Mouse (Mus musculus) brain, adult 2 months (tissue): ENCODE measurements around the gene Dnaic1.

ENCODE experiments used
- DNase-seq: peaks from one replicate; pipeline ENCODE4 v3.0.0; 2011; ENCODE audit warnings: low read depth, low spot score

Gene Dnaic1

DNA sequence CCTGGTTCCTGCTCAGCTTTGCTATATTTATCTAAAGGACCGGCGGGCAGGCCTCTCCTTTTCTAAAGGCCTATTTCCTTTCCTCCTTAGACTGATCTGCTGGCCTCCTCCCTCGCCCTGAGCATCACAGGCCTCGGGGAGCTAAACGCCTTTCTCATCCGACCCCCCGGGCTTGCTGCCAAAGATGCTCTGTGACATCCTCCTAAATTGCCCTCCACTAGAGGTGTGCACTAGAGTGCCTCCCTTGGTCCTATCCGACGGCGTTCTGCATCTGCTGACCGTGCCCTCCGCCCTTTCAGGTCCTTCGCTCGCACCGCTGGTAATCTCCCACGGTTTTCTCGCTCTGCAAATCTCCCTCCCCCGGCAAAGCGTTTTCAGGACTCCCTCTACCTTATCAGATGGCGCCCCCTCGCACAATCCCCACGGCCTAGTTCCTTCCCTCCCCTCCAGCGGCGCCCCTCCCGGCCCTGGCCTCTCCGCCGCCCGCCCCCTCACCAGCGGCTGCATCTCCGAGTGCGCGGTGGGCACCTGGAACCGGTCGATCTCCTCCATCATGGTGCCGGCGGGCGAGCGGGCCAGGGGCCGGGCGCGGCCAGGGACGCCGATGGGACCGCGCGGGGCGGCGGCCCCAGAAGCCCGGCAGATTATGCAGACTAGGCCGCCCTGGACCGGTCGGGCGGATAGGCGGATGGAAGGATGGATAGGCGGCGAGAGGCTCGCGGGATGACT is 729 bp upstream of the Dnaic1 start:
- peak; percentile 65 for DNase-seq

DNA sequence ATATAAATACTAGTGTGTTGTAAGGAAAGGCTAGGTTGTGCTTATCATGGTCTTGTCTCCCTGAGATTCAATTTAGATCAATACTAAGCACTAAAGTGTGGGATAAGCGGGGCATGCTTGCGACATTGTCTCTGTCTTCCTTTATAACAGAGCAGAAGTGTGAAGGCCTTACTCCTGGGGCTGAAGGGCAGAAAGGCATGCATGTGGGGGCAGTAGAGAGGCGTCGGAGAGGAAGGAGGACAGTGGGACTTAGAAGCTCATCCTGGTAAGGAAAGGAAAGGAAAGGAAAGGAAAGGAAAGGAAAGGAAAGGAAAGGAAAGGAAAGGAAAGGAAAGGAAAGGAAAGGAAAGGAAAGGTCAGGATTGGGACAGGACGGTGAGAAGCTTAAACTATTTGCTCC is 1.9 kb downstream of the Dnaic1 start:
- DNase-seq, result no peak

DNA sequence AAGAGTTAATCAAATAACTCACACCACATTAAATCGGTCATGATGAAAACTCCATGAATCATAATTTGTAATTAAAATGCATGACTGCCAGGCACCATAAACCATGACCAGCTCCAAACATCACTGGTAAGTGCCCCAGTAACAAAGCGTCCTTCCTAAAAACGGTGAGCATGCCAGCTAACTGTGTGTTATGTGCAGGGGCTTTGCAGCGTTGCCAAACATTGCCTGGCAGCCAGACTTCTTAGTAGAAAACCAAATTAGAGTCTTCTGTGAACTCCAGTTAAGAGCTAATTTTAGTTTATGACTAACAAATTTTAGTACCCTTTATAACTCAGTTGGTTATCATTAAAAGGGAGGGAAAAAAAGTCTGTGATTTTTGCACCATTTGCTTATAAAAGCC is 3.9 kb downstream of the Dnaic1 start:
- peak; percentile 59 for DNase-seq

DNA sequence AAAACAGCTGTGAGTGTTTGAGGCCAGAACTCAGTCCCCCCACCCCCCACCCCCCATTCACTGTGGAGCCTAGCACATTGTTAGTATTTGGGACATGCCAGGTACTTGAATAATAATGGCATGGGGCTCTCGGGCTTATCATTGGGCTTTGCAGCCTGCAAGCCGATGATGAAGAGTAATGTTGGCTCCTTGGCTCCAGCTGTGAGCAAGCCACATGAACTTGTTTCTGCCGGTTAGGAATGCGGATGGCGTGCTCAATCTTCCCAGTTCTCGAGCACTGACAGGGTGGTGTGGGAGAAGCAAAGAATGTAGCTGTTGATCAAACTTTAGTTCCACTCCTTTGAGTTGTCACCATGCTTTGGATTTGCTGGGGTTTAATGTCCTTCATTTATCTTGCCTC is 6.3 kb downstream of the Dnaic1 start:
- no peak for DNase-seq

DNA sequence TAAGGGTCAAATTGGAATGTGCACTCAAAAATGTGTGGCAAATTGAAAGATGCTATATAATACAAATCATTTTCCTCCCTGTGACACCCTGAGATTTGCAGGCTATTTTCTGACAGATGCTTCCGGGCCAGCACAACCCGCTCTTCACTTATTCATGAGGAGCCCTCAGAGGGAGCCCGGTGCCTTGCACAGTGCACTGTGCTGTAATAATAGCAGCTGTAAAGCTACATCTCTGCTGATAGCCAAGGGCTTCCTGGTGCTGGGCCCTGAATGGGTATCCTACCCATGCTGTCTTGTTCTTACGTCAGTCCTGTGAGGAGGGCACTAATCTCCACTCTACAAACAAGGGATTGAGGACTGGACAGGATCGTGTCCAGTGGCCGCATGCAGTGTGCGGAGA is 13.8 kb downstream of the Dnaic1 start:
- no peak for DNase-seq

GRCm38 (mm10) chr4:41602818-41603217 is 33.2 kb downstream of the Dnaic1 start:
- DNase-seq, result no peak

GRCm38 (mm10) chr4:41604476-41605396 is 35.2 kb downstream of the Dnaic1 start:
- peak; percentile 85 for DNase-seq

- DNase-seq, result no peak
Measured at GRCm38 (mm10) chr4:41606784-41607183, 37.2 kb downstream of the Dnaic1 start.

DNA sequence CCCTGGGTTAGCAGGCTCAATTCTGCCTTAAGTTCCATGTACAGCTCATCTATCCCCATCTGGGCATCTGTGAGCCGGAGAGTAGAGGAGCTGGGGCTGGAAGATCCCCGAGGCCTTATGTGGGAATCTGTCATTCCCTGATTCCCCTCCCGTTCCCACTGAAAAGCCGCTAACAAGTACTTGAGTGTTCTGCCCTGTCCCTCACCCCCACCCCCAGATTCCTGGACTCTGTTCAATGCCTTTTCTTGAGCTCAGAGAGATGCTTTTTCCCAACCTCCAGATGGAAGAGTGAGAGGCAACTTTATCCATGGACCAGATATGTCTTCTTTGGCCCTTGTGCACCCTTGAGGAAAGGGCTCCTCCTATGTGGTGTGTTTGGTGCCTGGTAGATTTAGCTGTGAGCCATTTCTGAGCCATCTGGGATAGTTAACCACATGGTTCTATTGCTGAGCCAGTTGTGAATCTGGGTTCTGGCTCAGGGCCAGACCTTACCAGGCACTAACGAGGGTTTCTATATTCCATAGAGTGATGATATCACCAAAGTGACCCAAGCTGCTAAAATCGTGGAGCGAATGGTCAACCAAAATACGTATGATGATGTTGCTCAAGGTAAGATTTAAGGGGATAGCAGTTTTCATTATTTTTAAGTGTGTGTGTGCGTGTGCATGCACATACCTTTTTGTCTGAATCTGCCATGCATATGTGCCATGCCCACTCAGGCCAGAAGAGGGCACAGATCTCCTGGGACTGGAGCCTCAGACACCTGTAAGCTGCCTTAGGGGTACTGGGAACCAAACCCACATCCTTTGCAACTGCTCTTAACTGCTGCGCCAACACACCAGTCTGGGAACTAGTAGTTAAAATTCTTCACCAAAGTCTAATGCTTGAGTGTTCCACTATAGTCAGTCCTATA is 40.4 kb downstream of the Dnaic1 start:
- DNase-seq, result no peak

- DNase-seq, result no peak
Measured at GRCm38 (mm10) chr4:41610594-41610980, 41.0 kb downstream of the Dnaic1 start.

DNA sequence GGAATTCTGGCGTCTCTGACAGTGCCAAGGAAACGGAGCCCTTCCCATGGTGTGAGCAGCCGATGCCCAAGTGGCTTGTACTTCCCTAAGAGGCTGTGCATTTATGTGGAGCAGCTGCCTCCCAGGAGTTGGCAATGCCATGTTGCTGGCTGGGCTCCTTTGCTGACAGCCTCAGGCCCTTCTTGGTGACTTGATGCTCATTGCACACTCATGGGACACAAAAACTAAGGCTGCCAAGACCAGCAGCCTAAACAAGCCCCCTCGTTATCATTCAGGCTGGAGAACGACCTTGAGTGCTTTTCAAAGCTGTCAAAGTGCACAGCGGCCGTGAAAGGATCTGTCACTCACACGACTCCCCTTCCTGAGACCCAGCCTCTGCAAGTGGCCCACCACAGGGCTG is 42.6 kb downstream of the Dnaic1 start:
- DNase-seq, result no peak

GRCm38 (mm10) chr4:41614156-41614555 is 44.6 kb downstream of the Dnaic1 start:
- DNase-seq, result peak; percentile 92

DNA sequence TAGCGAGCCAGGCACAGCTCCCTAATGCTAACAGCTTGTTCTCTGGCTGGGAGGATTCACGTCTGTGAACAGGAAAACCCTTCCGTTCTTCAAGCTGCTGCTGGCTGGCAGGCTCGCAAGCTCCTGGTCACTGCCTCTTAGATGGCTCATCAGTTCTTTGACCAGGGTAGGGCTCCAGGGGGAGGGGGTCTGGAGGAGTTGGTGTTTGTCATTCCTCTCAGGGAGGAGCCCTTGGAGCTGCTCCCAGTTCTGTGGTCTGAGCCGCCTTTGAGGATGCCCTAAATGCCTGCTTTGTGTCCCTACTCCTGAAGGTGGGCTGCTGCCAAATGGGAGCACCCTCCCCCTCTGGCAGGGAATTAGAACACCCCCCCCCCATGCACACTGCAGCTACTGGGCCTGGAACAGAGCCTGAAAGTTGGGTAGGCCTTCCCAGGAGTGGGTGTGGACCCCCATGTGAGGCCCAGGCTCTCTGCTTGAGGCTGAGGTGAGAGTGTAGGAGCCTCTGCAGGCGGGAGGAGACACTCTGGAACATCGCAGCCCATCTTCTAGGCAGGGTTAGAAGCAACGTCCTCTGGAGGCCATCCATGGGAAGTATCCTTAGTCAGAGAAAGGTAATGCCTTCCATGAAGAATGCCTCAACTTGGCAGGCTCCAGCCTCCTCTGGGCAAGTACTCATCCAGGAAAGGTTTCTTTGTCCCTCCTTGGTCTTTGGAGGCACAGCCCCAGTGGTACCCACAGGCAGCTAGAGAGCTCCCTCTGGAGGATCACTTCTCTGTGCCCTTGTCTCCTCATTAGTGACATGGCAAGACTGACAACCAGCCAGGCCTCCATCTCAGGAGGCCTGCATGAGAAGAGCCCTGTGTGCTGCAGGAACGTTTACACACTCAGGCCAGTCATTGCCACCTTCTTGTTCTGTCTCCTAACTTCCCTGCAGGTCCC is 46.4 kb downstream of the Dnaic1 start:
- DNase-seq, result peak; percentile 93

DNA sequence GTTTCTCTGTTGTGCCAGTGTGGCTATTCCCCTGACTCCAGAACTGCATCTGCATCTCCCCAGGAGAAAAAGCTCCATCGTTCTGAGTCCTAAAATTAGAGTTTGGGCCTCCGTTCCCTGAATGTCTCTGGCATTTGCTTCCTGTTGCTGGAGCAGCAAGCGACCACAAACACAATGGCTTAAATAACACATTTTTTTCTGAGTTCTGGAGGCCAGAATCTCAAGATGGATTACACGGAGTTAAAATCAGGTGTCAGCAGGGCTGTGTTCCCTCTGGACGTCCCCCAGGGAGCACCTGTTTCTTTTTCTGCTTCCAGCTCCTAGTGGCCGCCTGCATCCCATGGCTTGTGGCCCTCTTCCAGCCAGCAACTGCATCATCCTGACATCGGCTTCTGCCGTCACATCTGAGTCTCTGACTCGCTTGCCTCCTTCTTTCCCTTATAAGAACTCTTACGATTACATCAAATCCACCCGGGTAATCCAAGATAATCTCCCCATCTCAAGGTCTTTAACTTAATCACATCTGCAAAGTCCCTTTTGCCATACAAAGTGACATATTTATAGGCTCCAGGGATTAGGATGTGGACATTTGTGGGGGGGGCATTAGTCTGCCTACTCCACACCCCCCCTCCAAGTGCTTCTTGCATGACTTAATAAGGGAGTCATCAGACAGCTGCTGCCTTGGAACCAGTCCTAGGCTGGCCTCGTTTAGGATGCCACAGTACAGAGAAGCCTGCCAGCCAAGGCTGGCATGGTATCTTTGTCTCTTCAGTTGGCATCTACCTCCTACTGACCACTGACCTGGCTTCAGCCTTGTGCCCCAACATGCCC is 49.6 kb downstream of the Dnaic1 start:
- DNase-seq, result peak; percentile 97

GRCm38 (mm10) chr4:41622071-41622470 is 52.5 kb downstream of the Dnaic1 start:
- no peak for DNase-seq

DNA sequence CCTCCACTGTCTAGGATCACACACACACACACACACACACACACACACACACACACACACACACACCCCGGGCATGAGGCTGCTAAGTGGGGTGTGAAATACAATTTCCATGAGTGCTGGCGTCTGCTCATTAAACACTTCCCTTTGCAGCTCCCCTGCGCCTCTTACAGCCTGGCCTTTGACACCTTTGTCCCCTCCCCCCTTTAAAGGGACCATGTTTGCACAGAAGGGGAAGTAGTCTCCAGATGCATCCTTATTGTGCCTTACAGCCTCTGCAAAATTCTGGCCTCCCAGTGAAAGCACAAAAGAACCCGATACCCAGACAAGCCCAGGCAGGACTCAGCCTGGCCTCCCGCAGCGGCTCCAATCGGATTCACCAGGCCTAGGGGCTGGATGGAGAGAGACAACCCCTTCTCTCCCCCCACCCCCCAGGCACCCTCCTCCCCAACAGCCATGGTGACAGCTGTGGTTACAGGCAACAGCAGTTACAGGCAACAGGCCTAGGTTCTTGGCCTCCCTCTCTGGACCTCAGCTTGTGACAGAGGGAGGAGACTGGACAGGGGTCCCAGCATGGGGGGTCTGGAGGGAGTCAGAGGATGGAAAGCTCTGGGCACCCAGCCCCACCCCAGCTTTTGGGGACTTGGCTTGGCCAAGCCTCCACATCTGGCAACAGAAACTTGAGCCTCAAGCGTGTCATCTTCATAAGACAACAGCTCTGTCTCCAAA is 58.8 kb downstream of the Dnaic1 start:
- DNase-seq, result no peak

- no peak for DNase-seq
Measured at GRCm38 (mm10) chr4:41630196-41630595, 60.6 kb downstream of the Dnaic1 start.

DNA sequence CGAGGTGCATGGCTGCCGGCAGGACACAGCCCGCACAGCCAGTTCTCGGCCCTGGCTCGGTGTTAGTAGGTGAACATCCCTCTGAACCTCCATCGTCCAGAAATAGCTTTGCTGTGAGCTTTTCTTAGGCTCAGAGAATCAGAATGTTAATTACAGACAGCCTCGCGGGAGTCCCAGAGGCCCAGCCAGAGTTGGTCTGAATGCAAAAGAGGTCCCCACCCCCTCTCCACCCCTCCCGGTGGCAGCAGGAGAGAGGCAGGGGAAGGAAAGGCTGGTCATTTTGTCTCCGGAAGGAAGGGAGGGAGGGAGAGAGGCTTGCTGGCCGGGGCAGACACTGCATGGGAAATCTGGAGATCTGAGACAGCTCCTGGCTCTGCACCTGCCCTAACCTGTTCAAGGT is 61.8 kb downstream of the Dnaic1 start:
- DNase-seq, result peak; percentile 77

DNA sequence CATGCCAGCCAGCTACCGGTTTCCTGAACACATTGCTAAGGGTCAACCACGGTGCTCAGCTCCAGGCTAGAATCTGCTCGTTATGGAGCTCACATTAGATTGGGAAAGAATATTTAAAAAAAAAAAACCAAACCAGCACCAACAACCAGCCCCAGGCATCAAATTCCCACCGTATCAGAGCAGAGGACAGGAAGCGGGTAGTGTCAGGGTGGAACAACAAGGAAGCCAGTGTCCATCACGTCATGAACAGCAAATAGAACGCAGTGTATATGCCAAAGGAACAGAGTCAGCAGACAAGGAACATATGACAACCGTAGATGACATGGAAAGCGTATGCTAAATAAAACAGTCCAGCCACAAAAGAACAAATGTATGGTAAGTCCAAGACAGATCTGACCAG is 63.4 kb downstream of the Dnaic1 start:
- DNase-seq, result no peak
